Comparison of ENCODE assay signal across 1 mouse cellular context in genomic region chr5:137032641-137033074, GRCm38 (mm10).
TF ChIP-seq lines count a peak whose summit lies in the region.

No protein-coding gene starts in this region.

TF ChIP-seq in MEL, 35 proteins besides CTCF, POLR2A, EP300 and RAD21 (continued from another document):
- TF ChIP-seq MAZ (IDR thresholded peaks at IDR 0.05; ENCODE audit: low read depth, low read length) (0 out of 2 replicates have a peak, but pooled peaks have one; percentile 25), MYC (IDR thresholded peaks at IDR 0.05; ENCODE audit: low read depth, low read length) (peak; percentile 74; the same call in 1 of the 2 replicates), GATA1 (IDR thresholded peaks at IDR 0.05; ENCODE audit: low read depth, low read length) (no peak), E2F4 (IDR thresholded peaks at IDR 0.05; ENCODE audit: borderline replicate concordance, low read depth, low read length) (no peak), UBTF (IDR thresholded peaks at IDR 0.05; ENCODE audit: borderline replicate concordance, insufficient read depth, low read depth, low read length) (peak; percentile 68; the same call in 1 of the 2 replicates), ZKSCAN1 (IDR thresholded peaks at IDR 0.05; ENCODE audit: low read depth, low read length) (no peak), ETS1 (IDR thresholded peaks at IDR 0.05; ENCODE audit: low read depth, low read length) (peak; percentile 62; the same call in 1 of the 2 replicates), SIN3A (IDR thresholded peaks at IDR 0.05; ENCODE audit: low read length) (peak; percentile 93)
